Mouse (Mus musculus) lung, embryonic 15.5 days (tissue): ENCODE data around the gene Yeats4. TPM values are rescaled to one million over a fixed set of nuclear protein-coding genes. Genes with fewer than 3 reads are reported as not detected.

Source experiments
- polyA plus RNA-seq: library from polyadenylated mRNA; unstranded; fragments of >200 nt; fragmentation: Nextera tagmentation; extraction: Ambion mirVana; gene quantifications from 2 replicates; pipeline ENCODE4 v1.2.1, GENCODE M21; 2015

Gene Yeats4
- polyA plus RNA-seq, 1 experiment from 2014 or later = 60.6 TPM

Other genes with a start within 250 kb of the Yeats4 start
- 0.14 and 0.28 TPM in 2 replicates for gene Best3, start 238.2 kb downstream of the Yeats4 start, polyA plus RNA-seq
- 0.88 and 1.2 TPM in 2 replicates for gene Lrrc10, start 179.2 kb downstream of the Yeats4 start, polyA plus RNA-seq
- gene Cct2, start 160.7 kb downstream of the Yeats4 start, polyA plus RNA-seq = 235 and 246 TPM in 2 replicates
- gene Frs2, start 76.0 kb downstream of the Yeats4 start, polyA plus RNA-seq = 14.5 and 17.4 TPM in 2 replicates
- not detected in 2 replicates for gene 9530003J23Rik, start 14.2 kb upstream of the Yeats4 start, polyA plus RNA-seq
- gene Lyz2, start 57.8 kb upstream of the Yeats4 start, polyA plus RNA-seq = 170 and 197 TPM in 2 replicates
- 0.44 and 0.50 TPM in 2 replicates for gene Lyz1, start 68.4 kb upstream of the Yeats4 start, polyA plus RNA-seq
- gene Cpsf6, start 155.5 kb upstream of the Yeats4 start, polyA plus RNA-seq = 161 and 165 TPM in 2 replicates